Comparison of ENCODE assay signal across 20 mouse cellular contexts in genomic region chr17:88861128-88861527, GRCm38 (mm10).
"Had no signal": no experiment of that assay in that cellular context is flagged by ENCODE, and none has a peak within 500 bp of the region (broad histone marks: within the 10 kb centered on the region; RNA-seq: fewer than 3 reads in every experiment).

No protein-coding gene starts in this region.

- H3K27ac ChIP-seq: hindbrain, postnatal 0 days; left cerebral cortex, adult 2 months; liver, embryonic 13.5 days; macrophage; midbrain, embryonic 12.5 days; midbrain, embryonic 15.5 days; neural tube, embryonic 12.5 days; neural tube, embryonic 15.5 days; stomach, postnatal 0 days had no signal

- H3K9me3 ChIP-seq: liver, embryonic 13.5 days; midbrain, embryonic 12.5 days; midbrain, embryonic 15.5 days; neural tube, embryonic 12.5 days; neural tube, embryonic 15.5 days had no signal

- H3K4me1 ChIP-seq: liver, embryonic 13.5 days; midbrain, embryonic 12.5 days; midbrain, embryonic 15.5 days; neural tube, embryonic 12.5 days; neural tube, embryonic 15.5 days had no signal

- H3K4me2 ChIP-seq: liver, embryonic 13.5 days; midbrain, embryonic 12.5 days; midbrain, embryonic 15.5 days; neural tube, embryonic 12.5 days; neural tube, embryonic 15.5 days had no signal

- H3K27me3 ChIP-seq: liver, embryonic 13.5 days; midbrain, embryonic 12.5 days; midbrain, embryonic 15.5 days; neural tube, embryonic 12.5 days; neural tube, embryonic 15.5 days had no signal

- H3K4me3 ChIP-seq: left cerebral cortex, adult 2 months; liver, embryonic 13.5 days; midbrain, embryonic 12.5 days; midbrain, embryonic 15.5 days; neural tube, embryonic 12.5 days; neural tube, embryonic 15.5 days had no signal

- H3K9ac ChIP-seq: liver, embryonic 13.5 days; midbrain, embryonic 12.5 days; midbrain, embryonic 15.5 days; neural tube, embryonic 12.5 days; neural tube, embryonic 15.5 days had no signal

- H3K36me3 ChIP-seq: liver, embryonic 13.5 days; midbrain, embryonic 12.5 days; midbrain, embryonic 15.5 days; neural tube, embryonic 12.5 days; neural tube, embryonic 15.5 days had no signal

- ATAC-seq: hindbrain, postnatal 0 days; inflammation-experienced regulatory T-cells, adult 6 months; midbrain, embryonic 15.5 days had no signal

- DNase-seq: kidney, postnatal 25 days; layer of hippocampus, postnatal 36 days; liver, embryonic 13.5 days; lung, adult 2 months; lung, postnatal 14 days; right cerebral cortex, adult 18-20 months; right cerebral cortex, postnatal 14 days; right cerebral cortex, postnatal 4 days; thymus, adult 2 months; thymus, postnatal 14 days; thymus, postnatal 4 days had no signal
